Mouse (Mus musculus) lung, embryonic 16.5 days (tissue): ENCODE results near the gene Ehd4. TPM values are rescaled to one million over a fixed set of nuclear protein-coding genes. Genes with fewer than 3 reads are reported as not detected.

Source experiments
- ATAC-seq: fragments of 200-750 bp; cut with Nextera tagmentation; 2 replicates; pipeline ENCODE4 v1.8.0; 2017; ENCODE audit warnings: low read depth, mild to moderate bottlenecking, moderate library complexity
- H3K27ac ChIP-seq: fragments of 300-500 bp; sonication (generic); 2 replicates; pipeline ENCODE4 v1.5.1; 2014; ENCODE audit warnings: mild to moderate bottlenecking, control low read depth, low read length
- H3K27me3 ChIP-seq: fragments of 300-500 bp; sonication (generic); 2 replicates; pipeline ENCODE4 v1.6.1; 2014; ENCODE audit warnings: low read depth, low read length, mixed read lengths; ENCODE audit not compliant: control insufficient read depth, insufficient read depth
- H3K36me3 ChIP-seq: fragments of 300-500 bp; sonication (generic); 2 replicates; pipeline ENCODE4 v1.6.1; 2014; ENCODE audit warnings: low read length; ENCODE audit not compliant: control insufficient read depth, insufficient read depth
- H3K4me1 ChIP-seq: fragments of 300-500 bp; sonication (generic); replicated peaks from 2 replicates; pipeline ENCODE4 v1.6.1; 2014; ENCODE audit warnings: low read length, mixed read lengths; ENCODE audit not compliant: control insufficient read depth, insufficient read depth
- H3K4me2 ChIP-seq: fragments of 300-500 bp; sonication (generic); 2 replicates; pipeline ENCODE4 v1.6.1; 2014; ENCODE audit warnings: low read depth, low read length, control low read depth
- H3K4me3 ChIP-seq: fragments of 300-500 bp; sonication (generic); 2 replicates; pipeline ENCODE4 v1.5.1; 2014; ENCODE audit warnings: mild to moderate bottlenecking, low read length, control low read depth
- H3K9ac ChIP-seq: fragments of 300-500 bp; sonication (generic); 2 replicates; pipeline ENCODE4 v1.6.1; 2014; ENCODE audit warnings: low read length, control low read depth
- H3K9me3 ChIP-seq: fragments of 300-500 bp; sonication (generic); 2 replicates; pipeline ENCODE4 v1.6.1; 2016; ENCODE audit warnings: low read length; ENCODE audit not compliant: control insufficient read depth
- WGBS: fragments of 180-500 bp; shearing (Covaris S2); extraction: QIAGEN DNeasy Blood & Tissue Kit; methylation state at CpG from one replicate; pipeline ENCODE4 v1.1.7; 2014; 5-methylcytosine and 5-hydroxymethylcytosine counted together
- polyA plus RNA-seq: library from polyadenylated mRNA; unstranded; fragments of >200 nt; fragmentation: Nextera tagmentation; extraction: Ambion mirVana; gene quantifications from 2 replicates; pipeline ENCODE4 v1.2.1, GENCODE M21; 2015

Ehd4 gene
- polyA plus RNA-seq, 1 experiment from 2014 or later, result 94.7 TPM

- Histone ChIP-seq H3K27me3 (no peaks in the 10 kb centered on the region), H3K27ac (no peak overlapping the region), H3K4me2 (no peak overlapping the region), H3K4me1 (peaks cover 46% of the 10 kb centered on the region), H3K4me3 (no peak overlapping the region), H3K9me3 (no peaks in the 10 kb centered on the region), H3K36me3 (no peaks in the 10 kb centered on the region; the same call in 1 of the 2 replicates), H3K9ac (no peak overlapping the region)
- no peak for ATAC-seq
- 51% methylated on average over 2 of the region's 2 CpGs for WGBS
Measured at GRCm38 (mm10) chr2:120124946-120125345, 29.5 kb downstream of the Ehd4 start.

- peak overlapping the region; percentile 27 for H3K27ac ChIP-seq
- H3K27me3 ChIP-seq, result no peaks in the 10 kb centered on the region
- WGBS, result 33% methylated on average over 1 of the region's 1 CpGs
- no peak overlapping the region for H3K4me3 ChIP-seq
- no peak overlapping the region for H3K9ac ChIP-seq
- H3K36me3 ChIP-seq, result no peaks in the 10 kb centered on the region; the same call in 1 of the 2 replicates
- H3K9me3 ChIP-seq, result no peaks in the 10 kb centered on the region
- no peak overlapping the region for H3K4me2 ChIP-seq
- H3K4me1 ChIP-seq, result peaks cover 38% of the 10 kb centered on the region
- no peak for ATAC-seq
Measured at GRCm38 (mm10) chr2:120124096-120124495, 30.3 kb downstream of the Ehd4 start.

GRCm38 (mm10) chr2:120122983-120123382 lies 31.4 kb downstream of the Ehd4 start:
- Histone ChIP-seq H3K9ac (no peak overlapping the region), H3K36me3 (no peaks in the 10 kb centered on the region; the same call in 1 of the 2 replicates), H3K9me3 (no peaks in the 10 kb centered on the region), H3K4me3 (no peak overlapping the region), H3K4me2 (no peak overlapping the region), H3K27ac (0 out of 2 replicates have a peak overlapping the region, but pooled peaks have one; percentile 36), H3K27me3 (no peaks in the 10 kb centered on the region), H3K4me1 (peaks cover 26% of the 10 kb centered on the region)
- 67% methylated on average over 6 of the region's 6 CpGs for WGBS
- no peak for ATAC-seq

GRCm38 (mm10) chr2:120117346-120117745 lies 37.1 kb downstream of the Ehd4 start:
- H3K4me3 ChIP-seq, result no peak overlapping the region
- H3K9me3 ChIP-seq, result no peaks in the 10 kb centered on the region
- no peak for ATAC-seq
- no peak overlapping the region for H3K4me2 ChIP-seq
- WGBS, result 64% methylated on average over 6 of the region's 6 CpGs
- H3K9ac ChIP-seq, result no peak overlapping the region
- no peaks in the 10 kb centered on the region for H3K36me3 ChIP-seq
- H3K27ac ChIP-seq, result no peak overlapping the region
- H3K4me1 ChIP-seq, result peaks cover 19% of the 10 kb centered on the region
- no peaks in the 10 kb centered on the region for H3K27me3 ChIP-seq

- H3K4me3 ChIP-seq, result no peak overlapping the region
- no peaks in the 10 kb centered on the region for H3K27me3 ChIP-seq
- no peak overlapping the region for H3K27ac ChIP-seq
- 42% methylated on average over 1 of the region's 1 CpGs for WGBS
- H3K36me3 ChIP-seq, result no peaks in the 10 kb centered on the region
- no peak for ATAC-seq
- H3K4me1 ChIP-seq, result peaks cover 20% of the 10 kb centered on the region
- H3K9ac ChIP-seq, result no peak overlapping the region
- H3K9me3 ChIP-seq, result no peaks in the 10 kb centered on the region
- no peak overlapping the region for H3K4me2 ChIP-seq
Measured at GRCm38 (mm10) chr2:120116362-120116761, 38.0 kb downstream of the Ehd4 start.

GRCm38 (mm10) chr2:120114977-120115376 lies 39.4 kb downstream of the Ehd4 start:
- Histone ChIP-seq H3K27me3 (no peaks in the 10 kb centered on the region), H3K4me1 (peaks cover 25% of the 10 kb centered on the region), H3K9ac (no peak overlapping the region), H3K9me3 (no peaks in the 10 kb centered on the region), H3K36me3 (no peaks in the 10 kb centered on the region), H3K4me2 (no peak overlapping the region), H3K27ac (no peak overlapping the region), H3K4me3 (no peak overlapping the region)
- no peak for ATAC-seq
- 80% methylated on average over 4 of the region's 4 CpGs for WGBS

- no peak overlapping the region for H3K4me3 ChIP-seq
- H3K27ac ChIP-seq, result peak overlapping the region; percentile 51; the same call in 1 of the 2 replicates
- H3K4me1 ChIP-seq, result peaks cover 25% of the 10 kb centered on the region
- no peak overlapping the region for H3K4me2 ChIP-seq
- H3K9ac ChIP-seq, result no peak overlapping the region
- H3K9me3 ChIP-seq, result no peaks in the 10 kb centered on the region
- H3K36me3 ChIP-seq, result no peaks in the 10 kb centered on the region
- WGBS, result 82% methylated on average over 3 of the region's 3 CpGs
- H3K27me3 ChIP-seq, result no peaks in the 10 kb centered on the region
- no peak for ATAC-seq
Measured at GRCm38 (mm10) chr2:120113963-120114362, 40.4 kb downstream of the Ehd4 start.

GRCm38 (mm10) chr2:120113476-120113875 lies 40.9 kb downstream of the Ehd4 start:
- H3K27ac ChIP-seq, result peak overlapping the region; percentile 51; the same call in 1 of the 2 replicates

GRCm38 (mm10) chr2:120111596-120111995 lies 42.8 kb downstream of the Ehd4 start:
- H3K4me1 ChIP-seq, result peaks cover 25% of the 10 kb centered on the region

More at GRCm38 (mm10) chr2:120113476-120113875, 40.9 kb downstream of the Ehd4 start:
- H3K4me1 ChIP-seq, result peaks cover 25% of the 10 kb centered on the region
- no peaks in the 10 kb centered on the region for H3K36me3 ChIP-seq
- ATAC-seq, result peak; percentile 27
- H3K9me3 ChIP-seq, result no peaks in the 10 kb centered on the region
- no peak overlapping the region for H3K4me2 ChIP-seq
- WGBS, result 57% methylated on average over 6 of the region's 6 CpGs
- H3K27me3 ChIP-seq, result no peaks in the 10 kb centered on the region
- H3K4me3 ChIP-seq, result no peak overlapping the region
- no peak overlapping the region for H3K9ac ChIP-seq

GRCm38 (mm10) chr2:120111172-120111571 lies 43.2 kb downstream of the Ehd4 start:
- H3K4me1 ChIP-seq, result peaks cover 25% of the 10 kb centered on the region
- ATAC-seq, result no peak
- no peak overlapping the region for H3K9ac ChIP-seq
- 53% methylated on average over 3 of the region's 3 CpGs for WGBS
- H3K4me3 ChIP-seq, result no peak overlapping the region
- H3K36me3 ChIP-seq, result no peaks in the 10 kb centered on the region
- no peaks in the 10 kb centered on the region for H3K27me3 ChIP-seq
- peak overlapping the region; percentile 76 for H3K27ac ChIP-seq
- no peak overlapping the region for H3K4me2 ChIP-seq
- H3K9me3 ChIP-seq, result no peaks in the 10 kb centered on the region

More at GRCm38 (mm10) chr2:120111596-120111995, 42.8 kb downstream of the Ehd4 start:
- no peak overlapping the region for H3K4me3 ChIP-seq
- peak overlapping the region; percentile 76 for H3K27ac ChIP-seq
- ATAC-seq, result 0 out of 2 replicates have a peak, but pooled peaks have one; percentile 21
- no peaks in the 10 kb centered on the region for H3K9me3 ChIP-seq
- no peak overlapping the region for H3K9ac ChIP-seq
- no peaks in the 10 kb centered on the region for H3K27me3 ChIP-seq
- 18% methylated on average over 4 of the region's 4 CpGs for WGBS
- H3K36me3 ChIP-seq, result no peaks in the 10 kb centered on the region
- H3K4me2 ChIP-seq, result no peak overlapping the region
